Mouse (Mus musculus) brain, embryonic 14.5 days (tissue): ENCODE results near the gene Lyz2.

Source experiments
- CTCF ChIP-seq: fragments of 200-500 bp; IDR thresholded peaks from 2 replicates; pipeline ENCODE4 v1.5.1; 2012; ENCODE audit warnings: inconsistent platforms, mild to moderate bottlenecking, moderate library complexity, borderline replicate concordance; ENCODE audit not compliant: insufficient read depth, insufficient read length; ENCODE audit errors: extremely low read depth
- POLR2A ChIP-seq: fragments of 200-500 bp; IDR thresholded peaks from 2 replicates; pipeline ENCODE4 v1.6.1; 2012; ENCODE audit warnings: mild to moderate bottlenecking, inconsistent platforms, borderline replicate concordance; ENCODE audit not compliant: poor library complexity, insufficient read depth, insufficient read length, severe bottlenecking; ENCODE audit errors: extremely low read depth

GRCm38 (mm10) chr10:117292671-117293070 is 10.6 kb upstream of the Lyz2 start, which contains the start of gene Lyz1:
- no peak for TF ChIP-seq POLR2A
- TF ChIP-seq CTCF = no peak
